Comparison of ENCODE assay signal across 25 mouse cellular contexts in genomic region chr16:37616104-37616503, GRCm38 (mm10). TPM values are rescaled to one million over a fixed set of nuclear protein-coding genes. Genes with fewer than 3 reads are reported as not detected.
A peak's percentile ranks its signal among the peaks of the same experiment; 100 is the strongest.
DNase-seq lines count a peak whose midpoint lies in the region; ATAC-seq and TF ChIP-seq lines count a peak whose summit lies in the region.
"Had no signal": no experiment of that assay in that cellular context is flagged by ENCODE, and none has a peak within 500 bp of the region (broad histone marks: within the 10 kb centered on the region; RNA-seq: fewer than 3 reads in every experiment).

No protein-coding gene starts in this region.

- no peak for TF ChIP-seq CTCF in layer of hippocampus, adult 2 months (conservative IDR thresholded peaks at IDR 0.05)

- H3K4me2 ChIP-seq in limb, embryonic 14.5 days (replicated peaks; ENCODE audit: low read depth, low read length, severe bottlenecking), result 0 out of 2 replicates have a peak overlapping the region, but pooled peaks have one; percentile 16
- H3K4me2 ChIP-seq: embryonic facial prominence, embryonic 15.5 days; forebrain, embryonic 15.5 days; hindbrain, embryonic 12.5 days had no signal

- no peak overlapping the region for H3K9ac ChIP-seq in limb, embryonic 14.5 days (ENCODE audit: low read depth, low read length, severe bottlenecking)
- H3K9ac ChIP-seq: embryonic facial prominence, embryonic 15.5 days; forebrain, embryonic 15.5 days; hindbrain, embryonic 12.5 days had no signal

- H3K36me3 ChIP-seq in limb, embryonic 14.5 days (ENCODE audit: control insufficient read depth, insufficient read depth, low read length), result no peaks in the 10 kb centered on the region
- H3K36me3 ChIP-seq: embryonic facial prominence, embryonic 15.5 days; forebrain, embryonic 15.5 days; G1E; heart, embryonic 10.5 days; hindbrain, embryonic 12.5 days had no signal

- peak overlapping the region; percentile 93 for H3K27ac ChIP-seq in layer of hippocampus, adult 2 months
- no peak overlapping the region for H3K27ac ChIP-seq in limb, embryonic 14.5 days (replicated peaks; ENCODE audit: low read depth, low read length)
- H3K27ac ChIP-seq: embryonic facial prominence, embryonic 15.5 days; forebrain, embryonic 15.5 days; gastrocnemius, adult 2 months; heart, embryonic 10.5 days; hindbrain, embryonic 12.5 days had no signal

- H3K27me3 ChIP-seq in limb, embryonic 14.5 days (ENCODE audit: control insufficient read depth, insufficient read depth, low read length), result no peaks in the 10 kb centered on the region
- H3K27me3 ChIP-seq: embryonic facial prominence, embryonic 15.5 days; forebrain, embryonic 15.5 days; hindbrain, embryonic 12.5 days had no signal

- 41% methylated on average over 8 of the region's 8 CpGs for WGBS in limb, embryonic 14.5 days

- TF ChIP-seq POLR2A in limb, embryonic 14.5 days (IDR thresholded peaks at IDR 0.05; ENCODE audit: borderline replicate concordance, extremely low read depth, insufficient read depth, insufficient read length), result no peak

- peaks cover 23% of the 10 kb centered on the region for H3K4me1 ChIP-seq in limb, embryonic 14.5 days (ENCODE audit: control insufficient read depth, insufficient read depth, low read length)
- H3K4me1 ChIP-seq: embryonic facial prominence, embryonic 15.5 days had no signal

- no peaks in the 10 kb centered on the region for H3K9me3 ChIP-seq in limb, embryonic 14.5 days (ENCODE audit: control insufficient read depth, low read length)
- H3K9me3 ChIP-seq: embryonic facial prominence, embryonic 15.5 days; forebrain, embryonic 15.5 days; G1E; heart, embryonic 10.5 days; hindbrain, embryonic 12.5 days had no signal

- DNase-seq in layer of hippocampus, adult 2 months (ENCODE audit: low spot score in 2 of 2), result no peak
- DNase-seq in layer of hippocampus, postnatal 36 days, result no peak
- DNase-seq in right cerebral cortex, postnatal 25 days, result peak; percentile 23
- no peak for DNase-seq in right cerebral cortex, postnatal 14 days
- no peak for DNase-seq in limb, embryonic 14.5 days (ENCODE audit: low spot score)
- no peak for DNase-seq in thymus, postnatal 36 days
- no peak for DNase-seq in embryo, embryonic 9.5 days (ENCODE audit: extremely low spot score)
- DNase-seq: adrenal gland, adult 8-10 months; cerebellum, adult 18-20 months; cerebellum, adult 9-11 months; cerebellum, postnatal 36 days; gastrocnemius, adult 2 months; gastrocnemius, postnatal 25 days; heart, postnatal 10 days; heart, postnatal 4 days had no signal

- ATAC-seq in limb, embryonic 14.5 days (ENCODE audit: low FRiP score, low read depth), result no peak
- ATAC-seq: forebrain, embryonic 15.5 days; hindbrain, embryonic 16.5 days; inflammation-experienced regulatory T-cells, adult 6 months had no signal

- H3K4me3 ChIP-seq in layer of hippocampus, adult 2 months, result no peak overlapping the region
- no peak overlapping the region for H3K4me3 ChIP-seq in limb, embryonic 14.5 days (replicated peaks; ENCODE audit: low read length)
- H3K4me3 ChIP-seq: embryonic facial prominence, embryonic 15.5 days; erythroblast, embryonic 14.5 days; forebrain, embryonic 15.5 days; gastrocnemius, adult 2 months; heart, embryonic 10.5 days; hindbrain, embryonic 12.5 days had no signal

RNA-seq across cellular contexts. Expression of gene Hgd, which starts 36.2 kb away (rescaled TPM):
- not detected for total RNA-seq in layer of hippocampus, adult 2 months (2021)
- not detected for total RNA-seq in layer of hippocampus, postnatal 36 days (2021)
- polyA plus RNA-seq in limb, embryonic 14.5 days (2012; rRNA removed), result 0.20 and 0.40 TPM in 2 replicates
- polyA plus RNA-seq in limb, embryonic 14.5 days (2014; fragmentation: Nextera tagmentation; extraction: Ambion mirVana), result 0.12 TPM in 1 of 2 replicates, not detected in the other
- total RNA-seq: G1E; gastrocnemius, adult 2 months; gastrocnemius, postnatal 25 days; granulocyte monocyte progenitor cell, adult 5-6 weeks had no signal
- polyA plus RNA-seq: embryonic facial prominence, embryonic 11.5 days; embryonic facial prominence, embryonic 15.5 days; erythroblast, embryonic 14.5 days; G1E; hindbrain, embryonic 12.5 days; hindbrain, embryonic 16.5 days; inflammation-experienced regulatory T-cells, adult 6 months had no signal

RNA-seq across cellular contexts. Expression of gene Ndufb4, which starts 38.1 kb away (rescaled TPM):
- 10 to 100 TPM; 83.1 to 94.7 TPM for total RNA-seq in layer of hippocampus, adult 2 months (2021)
- 10 to 100 TPM; 80.4 to 84.0 TPM for total RNA-seq in layer of hippocampus, postnatal 36 days (2021)
- 54.9 and 62.5 TPM in 2 replicates for polyA plus RNA-seq in limb, embryonic 14.5 days (2012; rRNA removed)
- polyA plus RNA-seq in limb, embryonic 14.5 days (2014; fragmentation: Nextera tagmentation; extraction: Ambion mirVana), result 56.3 and 56.5 TPM in 2 replicates
